Mouse (Mus musculus) forebrain, embryonic 10.5 days (tissue): ENCODE results near the gene Flvcr2. TPM values are rescaled to one million over a fixed set of nuclear protein-coding genes. Genes with fewer than 3 reads are reported as not detected.

Source experiments
- DNase-seq: peaks from one replicate; pipeline ENCODE4 v3.0.0-alpha.2; 2017; ENCODE audit warnings: low spot score; ENCODE audit errors: extremely low spot score
- H3K27ac ChIP-seq: fragments of 300-500 bp; sonication (generic); 2 replicates; pipeline ENCODE4 v1.5.1; 2016; ENCODE audit warnings: mild to moderate bottlenecking
- H3K27me3 ChIP-seq: fragments of 300-500 bp; sonication (generic); 2 replicates; pipeline ENCODE4 v1.6.1; 2016; ENCODE audit warnings: mild to moderate bottlenecking; ENCODE audit not compliant: poor library complexity, severe bottlenecking
- H3K36me3 ChIP-seq: fragments of 300-500 bp; sonication (generic); replicated peaks from 2 replicates; pipeline ENCODE4 v1.6.1; 2016; ENCODE audit warnings: mild to moderate bottlenecking, moderate library complexity
- H3K4me1 ChIP-seq: fragments of 300-500 bp; sonication (generic); 2 replicates; pipeline ENCODE4 v1.6.1; 2016
- H3K4me3 ChIP-seq: fragments of 300-500 bp; sonication (generic); 2 replicates; pipeline ENCODE4 v1.5.1; 2016; ENCODE audit warnings: mild to moderate bottlenecking, moderate library complexity
- H3K9me3 ChIP-seq: fragments of 300-500 bp; sonication (generic); 2 replicates; pipeline ENCODE4 v1.6.1; 2016; ENCODE audit warnings: mild to moderate bottlenecking, moderate library complexity
- WGBS: fragments of 180-500 bp; shearing (Covaris S2); methylation state at CpG from one replicate; pipeline ENCODE4 v1.1.7; 2016; 5-methylcytosine and 5-hydroxymethylcytosine counted together
- polyA plus RNA-seq: library from polyadenylated mRNA; unstranded; fragments of >200 nt; fragmentation: Nextera tagmentation; extraction: Ambion mirVana; gene quantifications from 2 replicates; pipeline ENCODE4 v1.2.1, GENCODE M21; 2016

The Flvcr2 gene
- polyA plus RNA-seq, 1 experiment from 2014 or later = 0.62 TPM

GRCm38 (mm10) chr12:85749861-85750260 lies 3.5 kb downstream of the Flvcr2 start:
- H3K4me3 ChIP-seq = no peak overlapping the region
- H3K9me3 ChIP-seq = no peaks in the 10 kb centered on the region
- H3K4me1 ChIP-seq = peaks cover 21% of the 10 kb centered on the region
- H3K27ac ChIP-seq = no peak overlapping the region
- 89% methylated on average over 9 of the region's 9 CpGs for WGBS
- DNase-seq = no peak
- H3K27me3 ChIP-seq = peaks cover 26% of the 10 kb centered on the region
- no peaks in the 10 kb centered on the region for H3K36me3 ChIP-seq

GRCm38 (mm10) chr12:85752116-85752515 lies 5.8 kb downstream of the Flvcr2 start:
- Histone ChIP-seq H3K27me3 (peaks cover 13% of the 10 kb centered on the region), H3K9me3 (no peaks in the 10 kb centered on the region), H3K36me3 (no peaks in the 10 kb centered on the region), H3K4me3 (no peak overlapping the region), H3K27ac (no peak overlapping the region), H3K4me1 (peaks cover 5% of the 10 kb centered on the region)
- no peak for DNase-seq
- whole genome bisulfite sequencing = 90% methylated on average over 6 of the region's 6 CpGs

- H3K4me1 ChIP-seq = peaks cover 5% of the 10 kb centered on the region; the same call in 1 of the 2 replicates
- H3K9me3 ChIP-seq = no peaks in the 10 kb centered on the region
- no peak overlapping the region for H3K27ac ChIP-seq
- no peak for DNase-seq
- 51% methylated on average over 2 of the region's 2 CpGs for WGBS
- H3K4me3 ChIP-seq = no peak overlapping the region
- H3K36me3 ChIP-seq = no peaks in the 10 kb centered on the region
- H3K27me3 ChIP-seq = peaks cover 2% of the 10 kb centered on the region
These were observed 6.9 kb downstream of the Flvcr2 start for GRCm38 (mm10) chr12:85753223-85753622.

GRCm38 (mm10) chr12:85754611-85755265 lies 8.4 kb downstream of the Flvcr2 start:
- H3K4me3 ChIP-seq = no peak overlapping the region
- peaks cover 5% of the 10 kb centered on the region; the same call in 1 of the 2 replicates for H3K4me1 ChIP-seq
- no peak overlapping the region for H3K27ac ChIP-seq
- H3K36me3 ChIP-seq = no peaks in the 10 kb centered on the region
- DNase-seq = no peak
- H3K27me3 ChIP-seq = no peaks in the 10 kb centered on the region
- WGBS = 66% methylated on average over 5 of the region's 5 CpGs
- H3K9me3 ChIP-seq = no peaks in the 10 kb centered on the region

DNA sequence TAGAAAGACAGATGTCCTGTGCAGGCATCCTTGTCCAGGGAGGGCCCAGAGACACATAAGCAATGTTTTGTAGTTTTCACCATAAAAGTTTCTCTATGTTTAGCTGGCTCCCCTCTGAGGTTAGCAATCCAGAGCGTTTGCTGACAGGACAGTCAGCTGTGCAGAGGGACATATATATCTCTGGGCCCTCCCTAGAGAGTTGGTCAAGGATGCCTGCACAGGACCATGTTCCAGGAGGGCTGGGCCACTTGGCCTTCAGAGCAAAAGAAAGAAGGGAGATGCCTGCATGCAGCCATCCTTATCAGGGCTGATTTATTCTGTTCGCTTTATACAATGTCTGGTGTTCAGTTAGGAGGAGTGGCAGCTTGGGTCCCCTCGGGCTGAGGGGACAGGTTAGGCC lies 10.1 kb downstream of the Flvcr2 start:
- WGBS = 87% methylated on average over 3 of the region's 3 CpGs
- Histone ChIP-seq H3K27me3 (no peaks in the 10 kb centered on the region), H3K36me3 (no peaks in the 10 kb centered on the region), H3K4me3 (no peak overlapping the region), H3K27ac (no peak overlapping the region), H3K9me3 (no peaks in the 10 kb centered on the region), H3K4me1 (peaks cover 5% of the 10 kb centered on the region; the same call in 1 of the 2 replicates)
- DNase-seq = no peak

DNA sequence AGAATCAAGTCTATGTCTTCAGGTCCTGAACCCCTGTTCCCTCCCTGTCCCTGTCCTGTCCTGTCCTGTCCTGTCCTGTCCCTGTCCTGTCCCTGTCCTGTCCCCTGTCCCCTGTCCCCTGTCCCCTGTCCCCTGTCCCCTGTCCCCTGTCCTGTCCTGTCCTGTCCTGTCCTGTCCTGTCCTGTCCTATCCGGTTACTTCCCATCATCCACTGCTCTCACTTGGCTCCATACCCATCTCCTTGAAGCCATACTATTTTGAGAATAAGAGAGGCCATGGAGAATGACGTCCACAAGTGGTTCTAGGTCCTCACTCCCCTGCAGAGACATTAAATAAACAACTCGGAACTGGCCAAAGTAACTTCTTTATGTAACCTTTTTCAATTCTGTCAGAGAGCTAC lies 10.7 kb downstream of the Flvcr2 start:
- no peaks in the 10 kb centered on the region for H3K27me3 ChIP-seq
- DNase-seq = no peak
- H3K36me3 ChIP-seq = no peaks in the 10 kb centered on the region
- no peaks in the 10 kb centered on the region for H3K9me3 ChIP-seq
- peaks cover 5% of the 10 kb centered on the region; the same call in 1 of the 2 replicates for H3K4me1 ChIP-seq
- no peak overlapping the region for H3K4me3 ChIP-seq
- no peak overlapping the region for H3K27ac ChIP-seq
- WGBS = 79% methylated on average over 3 of the region's 3 CpGs

- H3K27ac ChIP-seq = no peak overlapping the region
- DNase-seq = no peak
- no peak overlapping the region for H3K4me3 ChIP-seq
- no peaks in the 10 kb centered on the region for H3K36me3 ChIP-seq
- H3K9me3 ChIP-seq = no peaks in the 10 kb centered on the region
- H3K27me3 ChIP-seq = no peaks in the 10 kb centered on the region
- 88% methylated on average over 8 of the region's 8 CpGs for WGBS
- H3K4me1 ChIP-seq = peaks cover 5% of the 10 kb centered on the region; the same call in 1 of the 2 replicates
These were observed 12.4 kb downstream of the Flvcr2 start for GRCm38 (mm10) chr12:85758741-85759140.

GRCm38 (mm10) chr12:85761471-85761870 lies 15.1 kb downstream of the Flvcr2 start:
- Histone ChIP-seq H3K27me3 (no peaks in the 10 kb centered on the region), H3K9me3 (no peaks in the 10 kb centered on the region), H3K36me3 (no peaks in the 10 kb centered on the region), H3K4me1 (0 out of 2 replicates have a peak, but pooled peaks cover 2% of the 10 kb centered on the region), H3K27ac (no peak overlapping the region), H3K4me3 (no peak overlapping the region)
- no peak for DNase-seq
- 85% methylated on average over 4 of the region's 4 CpGs for WGBS

DNA sequence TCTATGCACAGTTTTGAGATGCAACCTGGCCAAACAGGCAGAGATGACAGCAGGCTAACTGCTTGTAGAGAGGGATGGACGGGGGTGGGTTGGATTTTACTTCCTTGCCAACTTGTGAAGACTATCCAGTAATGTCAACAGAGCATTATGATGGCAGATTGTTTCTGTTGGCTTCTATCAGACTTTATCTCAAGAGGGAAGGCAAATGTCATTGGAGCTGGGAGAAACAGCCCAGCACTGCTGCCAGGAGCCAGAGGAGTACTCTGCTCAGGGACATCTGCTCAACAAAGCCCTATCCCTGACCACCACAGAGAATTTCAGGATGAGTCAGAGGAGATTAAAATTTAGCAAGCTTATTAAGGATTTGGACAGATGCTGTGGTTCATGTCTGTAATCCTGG lies 18.3 kb downstream of the Flvcr2 start:
- 0 out of 2 replicates have a peak, but pooled peaks cover 2% of the 10 kb centered on the region for H3K4me1 ChIP-seq
- no peak overlapping the region for H3K4me3 ChIP-seq
- DNase-seq = no peak
- no peak overlapping the region for H3K27ac ChIP-seq
- no peaks in the 10 kb centered on the region for H3K9me3 ChIP-seq
- WGBS = 69% methylated on average over 1 of the region's 1 CpGs
- no peaks in the 10 kb centered on the region for H3K27me3 ChIP-seq
- no peaks in the 10 kb centered on the region for H3K36me3 ChIP-seq

DNA sequence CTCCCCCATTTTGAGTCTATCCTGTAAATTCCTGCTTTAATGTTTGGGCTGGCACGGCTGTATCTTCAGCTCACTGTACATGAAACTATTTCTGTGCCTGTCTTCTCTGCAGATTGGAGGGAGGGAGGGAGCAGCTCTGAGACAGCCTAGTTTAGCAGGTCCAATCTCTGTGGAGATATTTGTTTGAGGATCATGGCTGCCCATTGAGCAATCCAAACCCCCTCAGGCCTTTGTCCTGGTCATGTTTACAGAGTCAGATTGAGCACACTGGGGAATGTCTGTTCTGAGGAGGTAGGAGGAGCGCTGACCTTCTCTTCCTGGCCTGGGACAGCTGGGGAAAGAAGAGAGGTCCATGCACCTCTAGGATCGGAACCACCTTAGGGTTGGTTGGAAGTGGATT lies 19.9 kb downstream of the Flvcr2 start:
- DNase-seq = no peak
- 0 out of 2 replicates have a peak, but pooled peaks cover 2% of the 10 kb centered on the region for H3K4me1 ChIP-seq
- no peaks in the 10 kb centered on the region for H3K36me3 ChIP-seq
- WGBS = 85% methylated on average over 3 of the region's 3 CpGs
- no peak overlapping the region for H3K4me3 ChIP-seq
- H3K27ac ChIP-seq = no peak overlapping the region
- no peaks in the 10 kb centered on the region for H3K9me3 ChIP-seq
- no peaks in the 10 kb centered on the region for H3K27me3 ChIP-seq

DNA sequence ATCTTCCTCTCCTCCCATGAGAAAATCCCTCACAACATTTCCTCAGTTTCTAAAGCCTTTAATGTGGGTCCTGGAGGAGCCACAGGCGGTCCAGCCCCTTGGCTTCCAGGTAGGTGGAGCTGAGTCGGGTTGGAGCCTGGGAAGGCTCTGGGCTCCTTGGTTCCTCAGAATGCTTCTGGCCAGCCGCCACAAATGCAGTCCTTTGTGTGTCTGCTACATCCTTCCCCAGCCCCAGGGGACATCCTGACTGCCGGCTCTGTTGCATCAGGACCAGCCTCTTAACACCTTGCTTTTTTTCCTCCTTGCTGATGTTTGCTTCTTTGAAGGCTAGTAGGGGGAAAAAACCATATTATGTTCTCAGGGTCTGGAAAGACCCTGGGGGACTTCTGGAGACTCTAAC lies 21.4 kb downstream of the Flvcr2 start:
- no peaks in the 10 kb centered on the region for H3K9me3 ChIP-seq
- no peaks in the 10 kb centered on the region for H3K27me3 ChIP-seq
- DNase-seq = no peak
- 0 out of 2 replicates have a peak, but pooled peaks cover 2% of the 10 kb centered on the region for H3K4me1 ChIP-seq
- no peak overlapping the region for H3K4me3 ChIP-seq
- 59% methylated on average over 4 of the region's 4 CpGs for WGBS
- no peaks in the 10 kb centered on the region for H3K36me3 ChIP-seq
- no peak overlapping the region for H3K27ac ChIP-seq

DNA sequence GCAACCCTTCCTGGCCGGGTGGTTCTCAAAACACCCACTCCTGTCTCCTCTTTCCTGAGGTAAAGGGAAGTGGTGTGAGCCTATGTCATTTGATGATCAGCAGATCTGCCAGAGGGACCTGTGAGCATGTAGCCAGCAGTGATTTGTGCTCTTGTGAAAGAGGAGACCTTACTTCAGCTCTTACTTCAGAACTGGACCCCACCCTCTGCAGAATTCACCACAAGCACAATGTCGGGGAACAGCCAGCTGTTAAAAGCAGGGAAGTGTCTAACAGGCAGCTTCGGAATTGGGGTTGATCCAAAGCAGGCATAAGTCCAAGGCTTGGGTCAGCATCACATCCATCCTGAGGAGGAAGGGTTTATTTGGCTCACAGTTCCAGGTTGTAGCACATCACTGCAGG lies 25.0 kb downstream of the Flvcr2 start:
- Histone ChIP-seq H3K27me3 (no peaks in the 10 kb centered on the region), H3K27ac (no peak overlapping the region), H3K9me3 (peaks cover 13% of the 10 kb centered on the region), H3K4me3 (no peak overlapping the region), H3K36me3 (no peaks in the 10 kb centered on the region), H3K4me1 (no peaks in the 10 kb centered on the region)
- DNase-seq = no peak
- WGBS = 85% methylated on average over 3 of the region's 3 CpGs

- H3K4me3 ChIP-seq = no peak overlapping the region
- no peak for DNase-seq
- no peaks in the 10 kb centered on the region for H3K36me3 ChIP-seq
- peaks cover 4% of the 10 kb centered on the region for H3K9me3 ChIP-seq
- H3K4me1 ChIP-seq = peaks cover 10% of the 10 kb centered on the region
- no peak overlapping the region for H3K27ac ChIP-seq
- WGBS = 79% methylated on average over 3 of the region's 3 CpGs
- no peaks in the 10 kb centered on the region for H3K27me3 ChIP-seq
These were observed 32.6 kb downstream of the Flvcr2 start for GRCm38 (mm10) chr12:85778962-85779361.
